Mouse (Mus musculus): ENCODE results near the gene Strn. TPM values are rescaled to one million over a fixed set of nuclear protein-coding genes. Genes with fewer than 3 reads are reported as not detected.

The Strn gene
- polyA plus RNA-seq, 1 experiment = 5.6 TPM

DNA sequence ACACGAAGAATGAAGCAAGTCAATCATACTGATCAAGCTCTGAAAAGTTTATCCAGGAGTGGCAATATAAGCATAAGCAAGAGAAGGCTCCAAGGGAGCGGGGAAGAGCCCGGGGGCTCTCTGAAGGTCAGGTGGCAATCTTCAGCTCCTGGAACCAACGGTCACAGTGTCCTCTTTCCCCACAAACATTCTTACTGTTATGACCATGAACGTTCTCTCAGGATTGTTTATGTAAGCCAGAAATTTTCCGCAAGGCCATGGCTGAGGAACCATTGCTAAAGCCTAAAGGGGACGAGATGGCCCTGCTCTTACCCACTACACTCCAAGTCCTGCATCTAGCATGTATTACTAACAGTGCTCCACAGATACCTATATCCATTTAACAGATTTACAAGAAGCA is 15.3 kb downstream of the Strn start:
- Histone ChIP-seq H3K27me3 (ENCODE audit: control insufficient read depth, insufficient read depth, low read length) (no peaks in the 10 kb centered on the region), H3K4me3 (ENCODE audit: low read depth, low read length) (no peak overlapping the region), H3K4me1 (ENCODE audit: control insufficient read depth, insufficient read depth, insufficient read length, low read length) (peaks cover 5% of the 10 kb centered on the region), H3K36me3 (ENCODE audit: control insufficient read depth, insufficient read depth, low read length) (peaks cover 5% of the 10 kb centered on the region; the same call in 1 of the 2 replicates), H3K27ac (ENCODE audit: insufficient read depth, low read depth, low read length) (no peak overlapping the region)
- TF ChIP-seq POLR2A (IDR thresholded peaks at IDR 0.05; ENCODE audit: low read depth, low read length) (no peak), CTCF (IDR thresholded peaks at IDR 0.05; ENCODE audit: extremely low read depth, insufficient read length, insufficient replicate concordance, low read depth, low read length) (no peak)
- WGBS = 83% methylated on average over 7 of the region's 7 CpGs

DNA sequence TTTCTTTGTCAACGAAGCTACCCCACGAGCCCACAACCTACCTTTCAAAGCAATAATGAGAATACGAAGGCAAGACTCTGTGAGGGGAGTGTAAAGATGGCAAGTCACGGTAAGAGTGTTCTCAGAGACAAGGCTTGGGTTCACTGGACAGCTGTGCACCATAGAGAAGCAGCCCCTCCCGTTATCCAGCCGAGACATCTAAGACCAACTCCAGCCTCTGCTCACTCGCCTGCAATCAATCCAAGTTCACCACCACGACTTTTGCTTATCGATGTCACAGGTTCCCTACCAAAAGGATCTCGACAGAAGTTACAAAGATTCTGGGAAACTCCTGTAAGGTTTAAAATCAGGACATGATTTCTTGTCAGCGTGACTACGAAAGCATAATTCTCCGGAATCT is 17.9 kb downstream of the Strn start:
- H3K4me3 ChIP-seq (ENCODE audit: low read depth, low read length) = no peak overlapping the region
- H3K27me3 ChIP-seq (ENCODE audit: control insufficient read depth, insufficient read depth, low read length) = no peaks in the 10 kb centered on the region
- no peak for TF ChIP-seq POLR2A (IDR thresholded peaks at IDR 0.05; ENCODE audit: low read depth, low read length)
- no peak for TF ChIP-seq CTCF (IDR thresholded peaks at IDR 0.05; ENCODE audit: extremely low read depth, insufficient read length, insufficient replicate concordance, low read depth, low read length)
- no peaks in the 10 kb centered on the region for H3K4me1 ChIP-seq (ENCODE audit: control insufficient read depth, insufficient read depth, insufficient read length, low read length)
- 93% methylated on average over 13 of the region's 13 CpGs for WGBS
- peaks cover 5% of the 10 kb centered on the region; the same call in 1 of the 2 replicates for H3K36me3 ChIP-seq (ENCODE audit: control insufficient read depth, insufficient read depth, low read length)
- no peak overlapping the region for H3K27ac ChIP-seq (ENCODE audit: insufficient read depth, low read depth, low read length)

DNA sequence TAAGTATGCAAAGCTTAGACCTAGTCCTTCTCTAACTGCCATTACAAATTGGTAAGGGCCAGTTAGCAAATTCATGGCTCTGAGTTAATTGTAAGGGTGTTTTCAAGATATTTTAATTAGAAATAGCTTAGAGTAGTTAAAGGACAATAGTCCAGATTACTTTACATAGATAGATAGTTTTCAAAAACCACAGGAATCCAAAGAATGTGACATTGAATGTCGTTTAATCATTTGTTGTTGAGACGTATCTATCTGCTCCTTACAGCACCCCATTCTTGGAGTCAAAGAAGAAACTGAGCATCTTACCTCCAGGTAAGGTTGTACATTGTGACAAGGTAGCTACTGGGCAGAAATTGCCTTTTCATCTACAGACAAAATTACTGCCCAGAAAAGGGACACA is 26.7 kb downstream of the Strn start:
- 71% methylated on average over 2 of the region's 2 CpGs for WGBS

DNA sequence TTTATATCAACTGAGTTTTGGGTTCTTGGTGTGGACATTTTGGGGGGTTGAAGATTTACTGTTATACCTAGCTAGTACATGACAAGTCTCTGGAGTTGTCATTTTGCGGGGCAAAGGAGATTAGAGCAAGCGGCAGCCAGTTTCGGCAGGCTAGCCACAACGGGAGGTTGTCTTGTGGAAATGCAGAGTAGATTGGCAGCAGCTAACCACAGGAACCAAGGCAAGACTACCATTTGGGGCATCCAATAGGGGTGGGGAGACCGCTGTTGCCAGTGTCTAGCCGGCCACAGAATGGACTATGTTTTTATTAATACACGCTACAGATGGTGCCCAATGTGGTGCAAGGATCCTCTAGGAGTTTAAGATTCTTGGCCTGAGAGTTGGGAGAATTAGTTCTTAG is 28.6 kb downstream of the Strn start:
- 92% methylated on average over 7 of the region's 7 CpGs for WGBS
- no peak overlapping the region for H3K27ac ChIP-seq (ENCODE audit: insufficient read depth, low read depth, low read length)

More for the DNA sequence above, 26.7 kb downstream of the Strn start:
- Histone ChIP-seq H3K27ac (ENCODE audit: insufficient read depth, low read depth, low read length) (no peak overlapping the region), H3K4me1 (ENCODE audit: control insufficient read depth, insufficient read depth, insufficient read length, low read length) (no peaks in the 10 kb centered on the region), H3K4me3 (ENCODE audit: low read depth, low read length) (no peak overlapping the region), H3K27me3 (ENCODE audit: control insufficient read depth, insufficient read depth, low read length) (no peaks in the 10 kb centered on the region), H3K36me3 (ENCODE audit: control insufficient read depth, insufficient read depth, low read length) (0 out of 2 replicates have a peak, but pooled peaks cover 4% of the 10 kb centered on the region)
- TF ChIP-seq POLR2A (IDR thresholded peaks at IDR 0.05; ENCODE audit: low read depth, low read length) = no peak
- TF ChIP-seq CTCF (IDR thresholded peaks at IDR 0.05; ENCODE audit: extremely low read depth, insufficient read length, insufficient replicate concordance, low read depth, low read length) = no peak

DNA sequence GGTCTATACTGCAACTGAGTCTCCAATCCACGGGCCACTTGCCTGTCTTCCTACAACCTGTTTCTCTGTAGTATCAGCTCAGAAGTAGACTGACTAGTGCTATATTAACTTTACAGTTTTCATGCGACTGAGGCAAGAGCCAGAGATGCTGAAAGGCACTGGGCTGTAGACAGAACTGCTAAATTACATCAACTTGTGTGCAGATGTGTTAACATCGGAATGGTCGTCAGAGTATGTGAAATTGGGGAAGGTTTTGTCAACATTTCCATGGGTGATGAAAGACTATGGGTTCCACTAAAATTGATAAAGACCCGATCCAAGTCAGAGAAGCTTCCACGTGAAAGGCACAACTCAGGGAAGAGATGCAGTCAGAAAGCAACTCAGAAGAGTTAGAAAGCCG is 34.0 kb downstream of the Strn start:
- Histone ChIP-seq H3K27ac (ENCODE audit: insufficient read depth, low read depth, low read length) (no peak overlapping the region), H3K36me3 (ENCODE audit: control insufficient read depth, insufficient read depth, low read length) (peaks cover 10% of the 10 kb centered on the region), H3K4me3 (ENCODE audit: low read depth, low read length) (no peak overlapping the region), H3K27me3 (ENCODE audit: control insufficient read depth, insufficient read depth, low read length) (no peaks in the 10 kb centered on the region), H3K4me1 (ENCODE audit: control insufficient read depth, insufficient read depth, insufficient read length, low read length) (no peaks in the 10 kb centered on the region)
- no peak for TF ChIP-seq POLR2A (IDR thresholded peaks at IDR 0.05; ENCODE audit: low read depth, low read length)
- no peak for TF ChIP-seq CTCF (IDR thresholded peaks at IDR 0.05; ENCODE audit: extremely low read depth, insufficient read length, insufficient replicate concordance, low read depth, low read length)
- 91% methylated on average over 7 of the region's 7 CpGs for WGBS

More for the DNA sequence above, 28.6 kb downstream of the Strn start:
- Histone ChIP-seq H3K4me3 (ENCODE audit: low read depth, low read length) (no peak overlapping the region), H3K4me1 (ENCODE audit: control insufficient read depth, insufficient read depth, insufficient read length, low read length) (no peaks in the 10 kb centered on the region), H3K36me3 (ENCODE audit: control insufficient read depth, insufficient read depth, low read length) (0 out of 2 replicates have a peak, but pooled peaks cover 5% of the 10 kb centered on the region), H3K27me3 (ENCODE audit: control insufficient read depth, insufficient read depth, low read length) (no peaks in the 10 kb centered on the region)
- TF ChIP-seq CTCF (IDR thresholded peaks at IDR 0.05; ENCODE audit: extremely low read depth, insufficient read length, insufficient replicate concordance, low read depth, low read length) = no peak
- TF ChIP-seq POLR2A (IDR thresholded peaks at IDR 0.05; ENCODE audit: low read depth, low read length) = no peak

DNA sequence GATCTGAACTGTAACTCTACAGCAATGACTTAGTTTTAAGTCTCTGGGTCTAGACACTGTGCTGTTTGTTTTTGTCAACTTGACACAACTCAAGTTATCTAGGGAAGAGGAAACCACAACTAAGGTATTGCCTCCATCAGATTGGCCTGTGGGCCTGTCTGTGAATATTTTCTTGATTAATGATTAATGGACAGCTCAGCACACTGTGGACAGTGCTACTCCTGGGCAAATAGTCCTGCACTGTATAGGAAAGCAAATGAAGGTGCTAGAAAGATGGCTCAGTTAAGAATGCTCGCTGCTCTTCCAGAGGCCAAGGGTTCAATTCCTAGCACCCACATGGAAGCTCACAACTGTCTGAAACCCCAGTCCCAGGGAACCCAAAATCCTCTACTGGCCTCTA is 38.0 kb downstream of the Strn start:
- H3K36me3 ChIP-seq (ENCODE audit: control insufficient read depth, insufficient read depth, low read length) = peaks cover 6% of the 10 kb centered on the region
- WGBS = 35% methylated on average over 1 of the region's 1 CpGs
- no peaks in the 10 kb centered on the region for H3K27me3 ChIP-seq (ENCODE audit: control insufficient read depth, insufficient read depth, low read length)
- no peak overlapping the region for H3K4me3 ChIP-seq (ENCODE audit: low read depth, low read length)
- no peak overlapping the region for H3K27ac ChIP-seq (ENCODE audit: insufficient read depth, low read depth, low read length)
- TF ChIP-seq CTCF (IDR thresholded peaks at IDR 0.05; ENCODE audit: extremely low read depth, insufficient read length, insufficient replicate concordance, low read depth, low read length) (no peak), POLR2A (IDR thresholded peaks at IDR 0.05; ENCODE audit: low read depth, low read length) (no peak)
- H3K4me1 ChIP-seq (ENCODE audit: control insufficient read depth, insufficient read depth, insufficient read length, low read length) = no peaks in the 10 kb centered on the region

DNA sequence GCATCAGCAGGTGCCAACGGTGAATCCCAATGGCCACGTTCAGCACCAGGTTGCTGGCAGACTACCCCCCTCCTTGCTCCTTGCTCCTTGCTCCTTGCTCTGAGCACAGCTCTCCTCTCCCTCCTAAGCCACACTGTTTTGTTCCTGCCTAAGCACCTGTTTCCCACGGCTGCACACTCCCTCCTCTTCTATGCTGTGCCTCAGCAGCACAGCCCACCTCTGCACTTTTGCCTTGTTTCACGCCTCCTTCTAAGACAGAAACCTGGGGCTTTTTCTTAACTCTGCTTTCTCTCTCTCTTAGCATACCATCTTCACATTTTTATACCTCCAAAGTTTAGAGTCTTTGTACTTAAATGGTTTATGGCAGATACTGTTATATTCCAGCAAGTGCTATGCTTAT is 39.5 kb downstream of the Strn start:
- Histone ChIP-seq H3K4me3 (ENCODE audit: low read depth, low read length) (no peak overlapping the region), H3K27ac (ENCODE audit: insufficient read depth, low read depth, low read length) (no peak overlapping the region), H3K36me3 (ENCODE audit: control insufficient read depth, insufficient read depth, low read length) (peaks cover 6% of the 10 kb centered on the region), H3K27me3 (ENCODE audit: control insufficient read depth, insufficient read depth, low read length) (no peaks in the 10 kb centered on the region), H3K4me1 (ENCODE audit: control insufficient read depth, insufficient read depth, insufficient read length, low read length) (no peaks in the 10 kb centered on the region)
- TF ChIP-seq CTCF (IDR thresholded peaks at IDR 0.05; ENCODE audit: extremely low read depth, insufficient read length, insufficient replicate concordance, low read depth, low read length) (no peak), POLR2A (IDR thresholded peaks at IDR 0.05; ENCODE audit: low read depth, low read length) (no peak)
- WGBS = 89% methylated on average over 4 of the region's 4 CpGs
